Mouse (Mus musculus) liver, embryonic 18 days (tissue): ENCODE measurements around the gene Rpp30. TPM values are rescaled to one million over a fixed set of nuclear protein-coding genes. Genes with fewer than 3 reads are reported as not detected.

Experiments used
- polyA plus RNA-seq: library from polyadenylated mRNA; depleted of rRNA; stranded (reverse); fragments of >200 nt; gene quantifications from 2 replicates; pipeline ENCODE4 v1.2.3, GENCODE M21; 2012; rRNA removed

The Rpp30 gene
- polyA plus RNA-seq: 9.6 and 10.9 TPM in 2 replicates

GRCm38 (mm10) chr19:36083262-36084225, at the start of gene Rpp30:
TSS of gene Rpp30 (plus strand) at chr19:36083716.

DNA sequence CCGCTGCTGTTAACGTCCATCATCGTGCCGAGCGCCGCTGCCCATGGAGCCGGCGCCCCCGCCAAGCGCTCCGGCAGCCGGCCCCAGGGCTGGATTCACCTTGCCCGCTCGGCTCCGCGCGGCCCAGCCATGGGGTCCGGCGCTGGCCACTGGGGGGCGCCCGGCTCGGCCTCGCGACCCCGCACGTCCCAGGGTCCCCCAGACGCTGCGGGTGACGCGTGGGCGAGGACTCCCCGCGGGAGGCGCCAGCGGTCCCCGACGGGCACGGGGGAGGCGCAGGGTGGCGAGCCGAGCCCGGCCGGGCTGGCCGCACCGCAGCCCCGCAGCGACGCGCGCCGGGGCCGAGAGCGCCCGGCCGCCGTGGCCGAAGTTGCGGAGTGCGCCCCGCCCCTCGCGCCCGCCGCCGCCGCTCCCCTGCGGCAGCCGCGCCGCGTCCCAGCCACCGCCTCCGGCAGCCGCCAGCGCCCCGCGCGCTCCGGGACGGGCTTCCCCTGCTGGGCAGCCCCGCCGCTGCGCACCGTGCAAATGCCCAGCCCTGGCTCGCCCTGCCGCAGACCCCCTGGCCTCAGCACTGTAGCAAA, 26.2 kb upstream of the Rpp30 start, which contains the start of gene Htr7:
Gene Htr7 (minus strand): TSS at position 277 of the 581 bp plus-strand sequence.

DNA sequence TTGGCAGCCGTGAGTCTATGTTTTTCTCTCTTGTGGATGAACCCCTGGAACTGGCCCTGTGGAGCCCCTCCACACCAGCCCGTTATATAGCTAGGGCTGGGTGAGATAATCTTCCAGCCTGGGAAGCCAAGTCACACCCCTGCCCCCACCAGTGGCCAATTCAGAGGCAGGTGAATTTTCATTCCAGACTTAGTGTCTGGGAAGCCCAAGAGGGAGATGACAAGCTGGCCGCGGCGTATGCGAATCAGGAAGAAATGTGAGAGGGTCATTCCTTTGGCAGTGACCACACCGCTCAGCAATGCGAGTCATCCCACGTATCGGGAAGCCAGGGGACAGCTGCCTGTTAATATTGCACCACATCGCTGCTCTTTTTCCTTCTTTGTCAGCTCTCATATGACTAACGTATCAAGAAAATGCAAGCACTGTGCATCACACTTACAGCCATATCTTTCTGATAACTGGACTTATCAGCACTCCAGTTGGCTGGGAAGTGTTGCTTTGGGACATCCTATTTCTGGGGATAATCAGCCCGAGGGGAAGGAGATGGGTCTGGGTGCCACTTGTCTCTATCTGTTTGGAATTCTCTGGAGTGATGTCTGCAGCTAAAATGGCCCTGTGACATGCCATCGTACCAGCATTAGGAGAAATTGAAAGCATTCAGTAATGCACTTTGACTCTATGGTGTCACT, 36.4 kb downstream of the Rpp30 start, which contains the start of gene Ankrd1:
Gene Ankrd1 (minus strand): TSS at position 317 of the 689 bp plus-strand sequence.

Other genes with a start within 250 kb of the Rpp30 start
- 0.01 TPM in 2 replicates for gene Htr7, start 26.2 kb upstream of the Rpp30 start, polyA plus RNA-seq
- gene Ankrd1, start 36.4 kb downstream of the Rpp30 start, polyA plus RNA-seq: 0.48 and 0.65 TPM in 2 replicates